Mouse (Mus musculus) embryonic fibroblast, embryonic 13.5 days (primary cell): Measurements from ENCODE around the gene Dnmbp. TPM values are rescaled to one million over a fixed set of nuclear protein-coding genes. Genes with fewer than 3 reads are reported as not detected.

Source experiments
- H3K27ac ChIP-seq: 2 replicates; pipeline ENCODE4 v1.5.1; 2012; ENCODE audit warnings: low read length, control low read depth, inconsistent platforms; ENCODE audit not compliant: insufficient read depth
- H3K4me1 ChIP-seq: 2 replicates; pipeline ENCODE4 v1.6.1; 2011; ENCODE audit warnings: low read length; ENCODE audit not compliant: control insufficient read depth, insufficient read depth
- H3K4me3 ChIP-seq: 2 replicates; pipeline ENCODE4 v1.5.1; 2011; ENCODE audit warnings: mild to moderate bottlenecking, control low read depth, low read length; ENCODE audit not compliant: insufficient read depth
- CTCF ChIP-seq: IDR thresholded peaks from 2 replicates; pipeline ENCODE4 v1.5.1; 2011; ENCODE audit warnings: mild to moderate bottlenecking, control low read depth, low read length, moderate library complexity, borderline replicate concordance; ENCODE audit not compliant: insufficient read depth
- POLR2A ChIP-seq: IDR thresholded peaks from 2 replicates; pipeline ENCODE4 v1.6.1; 2011; ENCODE audit warnings: low read depth, mild to moderate bottlenecking, control low read depth, low read length, moderate library complexity
- polyA plus RNA-seq: library from polyadenylated mRNA; stranded (reverse); fragments of >200 nt; gene quantifications from 2 replicates; pipeline ENCODE4 v1.2.4, GENCODE M21; 2011; ENCODE audit warnings: low read depth; ENCODE audit not compliant: missing spikeins, insufficient read length

Gene Dnmbp
- polyA plus RNA-seq, 1 experiment, result 13.3 TPM

DNA sequence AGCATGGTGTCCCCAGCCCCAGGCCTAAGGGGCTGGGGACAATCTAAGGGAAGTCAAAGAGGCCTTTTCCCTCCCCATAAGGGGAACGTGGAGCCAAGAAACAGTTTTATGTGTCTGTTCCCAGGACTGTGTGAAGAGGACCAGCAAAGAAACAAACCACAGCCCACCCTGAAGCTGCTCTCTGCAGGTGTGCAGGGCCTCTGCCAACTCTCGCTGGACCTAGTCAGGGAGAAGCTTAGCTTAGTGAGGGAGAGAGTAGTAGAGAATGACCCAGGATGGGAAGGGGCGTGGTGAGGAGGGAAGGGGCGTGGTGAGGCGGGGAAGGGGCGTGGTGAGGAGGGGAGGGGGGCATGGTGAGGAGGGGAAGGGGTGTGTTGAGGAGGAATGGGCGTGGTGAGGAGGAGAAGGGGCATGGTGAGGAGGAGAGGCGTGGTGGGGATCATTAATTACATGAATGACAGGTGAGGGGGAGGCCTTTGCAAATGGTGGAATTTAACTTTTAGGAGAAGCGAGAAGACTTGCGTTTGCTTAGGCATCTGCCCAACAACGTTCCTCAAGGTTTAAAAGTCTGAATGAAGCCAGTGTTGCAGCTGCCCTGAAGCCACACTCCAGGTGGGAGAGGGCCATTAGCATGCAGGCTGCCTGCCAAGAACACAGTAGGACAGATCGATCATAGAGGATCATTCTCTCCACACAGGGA, 9.3 kb upstream of the Dnmbp start:
- TF ChIP-seq POLR2A, result no peak
- no peak for TF ChIP-seq CTCF
- no peak overlapping the region for H3K4me3 ChIP-seq
- no peak overlapping the region for H3K27ac ChIP-seq
- no peaks in the 10 kb centered on the region for H3K4me1 ChIP-seq

- TF ChIP-seq CTCF (no peak), POLR2A (no peak)
- no peak overlapping the region for H3K4me3 ChIP-seq
- H3K4me1 ChIP-seq, result peaks cover 3% of the 10 kb centered on the region
- no peak overlapping the region for H3K27ac ChIP-seq
Measured at GRCm38 (mm10) chr19:43944566-43944965, 4.6 kb upstream of the Dnmbp start.

DNA sequence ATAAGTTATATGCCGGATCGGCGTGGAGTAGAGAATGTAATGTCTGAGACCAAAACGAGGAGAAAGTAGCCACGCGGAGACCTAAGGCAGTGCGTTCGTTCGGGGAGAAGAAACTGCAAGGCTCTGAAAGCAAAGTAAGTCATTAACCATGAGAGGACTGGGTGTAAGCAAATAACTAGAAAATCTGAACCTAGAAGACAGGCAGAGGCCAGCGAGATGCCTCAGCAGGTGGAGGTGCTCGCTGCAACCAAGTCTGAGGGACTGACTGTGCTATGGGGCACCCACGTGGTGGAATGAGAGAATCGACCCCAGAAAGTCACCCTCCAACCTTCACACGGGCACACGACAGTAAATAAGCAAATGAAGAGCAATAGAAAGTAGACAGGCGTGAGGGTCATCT, 3.1 kb upstream of the Dnmbp start:
- Histone ChIP-seq H3K4me1 (peaks cover 6% of the 10 kb centered on the region), H3K27ac (no peak overlapping the region), H3K4me3 (no peak overlapping the region)
- TF ChIP-seq POLR2A (no peak), CTCF (no peak)

GRCm38 (mm10) chr19:43939171-43939768, 721 bp downstream of the Dnmbp start:
- peak overlapping the region; percentile 73; the same call in 1 of the 2 replicates for H3K27ac ChIP-seq
- H3K4me3 ChIP-seq, result peak overlapping the region; percentile 90
- H3K4me1 ChIP-seq, result peaks cover 6% of the 10 kb centered on the region
- TF ChIP-seq POLR2A (no peak; the same call in 1 of the 2 replicates), CTCF (no peak)

GRCm38 (mm10) chr19:43938355-43938754, 1.6 kb downstream of the Dnmbp start:
- Histone ChIP-seq H3K4me1 (peaks cover 6% of the 10 kb centered on the region), H3K4me3 (peak overlapping the region; percentile 90; the same call in 1 of the 2 replicates), H3K27ac (peak overlapping the region; percentile 73; the same call in 1 of the 2 replicates)
- TF ChIP-seq POLR2A, result no peak
- no peak for TF ChIP-seq CTCF

GRCm38 (mm10) chr19:43930926-43931325, 9.1 kb downstream of the Dnmbp start:
- TF ChIP-seq CTCF (no peak), POLR2A (no peak)
- no peaks in the 10 kb centered on the region for H3K4me1 ChIP-seq
- H3K27ac ChIP-seq, result no peak overlapping the region
- no peak overlapping the region for H3K4me3 ChIP-seq

- no peaks in the 10 kb centered on the region for H3K4me1 ChIP-seq
- no peak overlapping the region for H3K27ac ChIP-seq
- H3K4me3 ChIP-seq, result no peak overlapping the region
- TF ChIP-seq CTCF (no peak), POLR2A (no peak)
Measured at GRCm38 (mm10) chr19:43930366-43930765, 9.6 kb downstream of the Dnmbp start.

- TF ChIP-seq CTCF, result no peak
- no peak for TF ChIP-seq POLR2A
- Histone ChIP-seq H3K27ac (no peak overlapping the region), H3K4me3 (no peak overlapping the region), H3K4me1 (no peaks in the 10 kb centered on the region)
Measured at GRCm38 (mm10) chr19:43929869-43930268, 10.1 kb downstream of the Dnmbp start.

DNA sequence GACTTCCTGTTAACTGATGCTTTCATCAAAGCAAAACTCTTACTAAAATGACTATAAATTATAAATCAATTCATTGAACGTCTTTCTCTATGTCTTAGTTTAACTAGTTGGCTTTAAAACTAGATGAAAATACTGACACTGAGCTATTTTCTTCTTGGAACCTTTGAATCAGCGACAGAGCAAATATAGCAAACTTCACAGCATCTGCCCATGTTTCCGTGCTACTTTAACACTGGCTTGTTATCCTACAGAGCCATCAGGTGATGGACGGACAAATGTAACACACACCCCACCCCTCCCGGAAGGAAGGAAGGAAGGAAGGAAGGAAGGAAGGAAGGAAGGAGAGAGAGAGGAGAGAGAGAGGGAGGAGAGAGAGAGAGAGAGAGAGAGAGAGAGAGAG, 12.0 kb downstream of the Dnmbp start:
- TF ChIP-seq CTCF (no peak), POLR2A (no peak)
- Histone ChIP-seq H3K27ac (no peak overlapping the region), H3K4me3 (no peak overlapping the region), H3K4me1 (no peaks in the 10 kb centered on the region)

DNA sequence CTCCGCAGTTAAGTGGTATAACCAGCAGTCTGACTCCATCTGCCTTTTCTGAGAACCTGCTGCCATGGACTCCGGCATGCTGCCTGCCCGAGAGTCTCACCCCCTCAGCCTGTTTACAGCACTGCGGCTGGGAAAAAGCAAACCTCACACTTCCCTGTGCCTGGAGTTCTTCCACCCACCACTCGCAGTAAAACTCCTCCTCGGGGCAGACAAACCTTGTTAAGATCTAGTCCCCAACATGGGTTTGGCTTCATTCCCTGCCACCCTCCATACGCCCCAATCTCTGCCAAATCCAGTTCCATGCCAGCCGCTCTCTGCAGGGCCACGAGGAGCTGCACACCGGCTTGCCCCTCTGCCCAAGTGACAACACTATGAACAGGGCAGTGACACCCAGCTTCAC, 12.9 kb downstream of the Dnmbp start:
- no peak overlapping the region for H3K27ac ChIP-seq

More for the DNA sequence above, 12.9 kb downstream of the Dnmbp start:
- H3K4me1 ChIP-seq, result no peaks in the 10 kb centered on the region
- no peak overlapping the region for H3K4me3 ChIP-seq
- TF ChIP-seq POLR2A (no peak), CTCF (no peak)
